Mouse (Mus musculus): ENCODE measurements around the gene Tmem174. TPM values are rescaled to one million over a fixed set of nuclear protein-coding genes. Genes with fewer than 3 reads are reported as not detected.
A peak's percentile ranks its signal among the peaks of the same experiment; 100 is the strongest.

Tmem174 gene
- under 1 TPM in 1 of 2 experiments, not detected in 1; 0.23 TPM for total RNA-seq (2021)

GRCm38 (mm10) chr13:98637145-98637544 is at the start of gene Tmem174:
Tmem174 (minus strand) TSS chr13:98637410.
- intact Hi-C loops (cut with DNase I) = no loop called here
- DNase-seq (ENCODE audit: low spot score in 2 of 2) = no peak

- intact Hi-C loops (cut with DNase I) = no loop called here
- no peak for DNase-seq (ENCODE audit: low spot score in 2 of 2)
Measured at GRCm38 (mm10) chr13:98684144-98684900, 47.1 kb upstream of the Tmem174 start.

GRCm38 (mm10) chr13:98683412-98683811 is 46.2 kb upstream of the Tmem174 start:
- no peak for DNase-seq (ENCODE audit: low spot score in 2 of 2)
- intact Hi-C loops (cut with DNase I) = no loop called here

GRCm38 (mm10) chr13:98680470-98681060 is 43.4 kb upstream of the Tmem174 start:
- no peak for DNase-seq (ENCODE audit: low spot score in 2 of 2)
- intact Hi-C loops (cut with DNase I) = no loop called here

GRCm38 (mm10) chr13:98679631-98680041 is 42.4 kb upstream of the Tmem174 start:
- no peak for DNase-seq (ENCODE audit: low spot score in 2 of 2)
- intact Hi-C loops (cut with DNase I) = no loop called here

GRCm38 (mm10) chr13:98679230-98679629 is 42.0 kb upstream of the Tmem174 start:
- intact Hi-C loops (cut with DNase I) = no loop called here

GRCm38 (mm10) chr13:98673922-98674321 is 36.7 kb upstream of the Tmem174 start:
- intact Hi-C loops (cut with DNase I) = no loop called here
- DNase-seq (ENCODE audit: low spot score in 2 of 2) = no peak

More at GRCm38 (mm10) chr13:98679230-98679629, 42.0 kb upstream of the Tmem174 start:
- no peak for DNase-seq (ENCODE audit: low spot score in 2 of 2)

GRCm38 (mm10) chr13:98669296-98669695 is 32.1 kb upstream of the Tmem174 start:
- intact Hi-C loops (cut with DNase I) = no loop called here
- no peak for DNase-seq (ENCODE audit: low spot score in 2 of 2)

- intact Hi-C loops (cut with DNase I) = no loop called here
Measured at GRCm38 (mm10) chr13:98667316-98667715, 30.1 kb upstream of the Tmem174 start.

GRCm38 (mm10) chr13:98665240-98665639 is 28.0 kb upstream of the Tmem174 start:
- intact Hi-C loops (cut with DNase I) = no loop called here
- DNase-seq (ENCODE audit: low spot score in 2 of 2) = no peak

More at GRCm38 (mm10) chr13:98667316-98667715, 30.1 kb upstream of the Tmem174 start:
- no peak for DNase-seq (ENCODE audit: low spot score in 2 of 2)

- no peak for DNase-seq (ENCODE audit: low spot score in 2 of 2)
- intact Hi-C loops (cut with DNase I) = no loop called here
Measured at GRCm38 (mm10) chr13:98662173-98662675, 25.0 kb upstream of the Tmem174 start.

GRCm38 (mm10) chr13:98656034-98656471 is 18.8 kb upstream of the Tmem174 start:
- intact Hi-C loops (cut with DNase I) = no loop called here
- peak; percentile 32 to 69 for DNase-seq (ENCODE audit: low spot score in 2 of 2)

GRCm38 (mm10) chr13:98655346-98655745 is 18.1 kb upstream of the Tmem174 start:
- intact Hi-C loops (cut with DNase I) = no loop called here
- peak in 1 of 2 experiments; percentile 10 for DNase-seq (ENCODE audit: low spot score in 2 of 2)

- no peak for DNase-seq (ENCODE audit: low spot score in 2 of 2)
Measured at GRCm38 (mm10) chr13:98654129-98654939, 17.1 kb upstream of the Tmem174 start.

GRCm38 (mm10) chr13:98652194-98652593 is 15.0 kb upstream of the Tmem174 start:
- intact Hi-C loops (cut with DNase I) = no loop called here
- DNase-seq (ENCODE audit: low spot score in 2 of 2) = peak; percentile 14 to 58

More at GRCm38 (mm10) chr13:98654129-98654939, 17.1 kb upstream of the Tmem174 start:
- intact Hi-C loops (cut with DNase I) = no loop called here

- intact Hi-C loops (cut with DNase I) = no loop called here
- DNase-seq (ENCODE audit: low spot score in 2 of 2) = no peak
Measured at GRCm38 (mm10) chr13:98651228-98651977, 14.2 kb upstream of the Tmem174 start.

- intact Hi-C loops (cut with DNase I) = no loop called here
- no peak for DNase-seq (ENCODE audit: low spot score in 2 of 2)
Measured at GRCm38 (mm10) chr13:98647775-98648568, 10.8 kb upstream of the Tmem174 start.

- intact Hi-C loops (cut with DNase I) = no loop called here
- DNase-seq (ENCODE audit: low spot score in 2 of 2) = no peak
Measured at GRCm38 (mm10) chr13:98638507-98639166, 1.4 kb upstream of the Tmem174 start.
